Mouse (Mus musculus) liver, postnatal 0 days (tissue): ENCODE results near the gene Mettl15. TPM values are rescaled to one million over a fixed set of nuclear protein-coding genes. Genes with fewer than 3 reads are reported as not detected.

Experiments used
- ATAC-seq: fragments of 200-750 bp; cut with Nextera tagmentation; 2 replicates; pipeline ENCODE4 v1.8.0; 2017; ENCODE audit warnings: mild to moderate bottlenecking, moderate library complexity
- DNase-seq: peaks from one replicate; pipeline ENCODE4 v3.0.0-alpha.2; 2016
- H3K27ac ChIP-seq: fragments of 300-500 bp; sonication (generic); 2 replicates; pipeline ENCODE4 v1.5.1; 2014; ENCODE audit warnings: antibody characterized with exemption, moderate library complexity, mild to moderate bottlenecking, low read depth
- H3K27me3 ChIP-seq: fragments of 300-500 bp; sonication (generic); 2 replicates; pipeline ENCODE4 v1.6.1; 2014; ENCODE audit warnings: low read length, control low read depth, mixed read lengths; ENCODE audit not compliant: insufficient read depth
- H3K36me3 ChIP-seq: fragments of 300-500 bp; sonication (generic); replicated peaks from 2 replicates; pipeline ENCODE4 v1.6.1; 2014; ENCODE audit warnings: mild to moderate bottlenecking, control low read depth, low read length, moderate library complexity, mixed read lengths; ENCODE audit not compliant: insufficient read depth
- H3K4me1 ChIP-seq: fragments of 300-500 bp; sonication (generic); 2 replicates; pipeline ENCODE4 v1.6.1; 2014; ENCODE audit warnings: antibody characterized with exemption, mild to moderate bottlenecking, control low read depth; ENCODE audit not compliant: insufficient read depth
- H3K4me2 ChIP-seq: fragments of 300-500 bp; sonication (generic); 2 replicates; pipeline ENCODE4 v1.6.1; 2014; ENCODE audit warnings: low read depth, mild to moderate bottlenecking, low read length, moderate library complexity, mixed read lengths
- H3K4me3 ChIP-seq: fragments of 300-500 bp; sonication (generic); 2 replicates; pipeline ENCODE4 v1.5.1; 2014; ENCODE audit warnings: low read depth, low read length
- H3K9ac ChIP-seq: fragments of 300-500 bp; sonication (generic); replicated peaks from 2 replicates; pipeline ENCODE4 v1.6.1; 2014; ENCODE audit warnings: mild to moderate bottlenecking, moderate library complexity
- H3K9me3 ChIP-seq: fragments of 300-500 bp; sonication (generic); 2 replicates; pipeline ENCODE4 v1.6.1; 2016; ENCODE audit warnings: mild to moderate bottlenecking, control low read depth, low read length, mixed read lengths
- CTCF ChIP-seq: sonication (generic); IDR thresholded peaks from 2 replicates; pipeline ENCODE4 v1.5.1; 2016; ENCODE audit warnings: antibody characterized with exemption, low read depth
- EP300 ChIP-seq: IDR thresholded peaks from 2 replicates; pipeline ENCODE4 v1.6.1; 2016; ENCODE audit warnings: antibody characterized with exemption, low read depth, mild to moderate bottlenecking
- WGBS: fragments of 180-500 bp; shearing (Covaris S2); extraction: QIAGEN DNeasy Blood & Tissue Kit; methylation state at CpG from one replicate; pipeline ENCODE4 v1.1.7; 2014; ENCODE audit not compliant: insufficient replicate concordance; 5-methylcytosine and 5-hydroxymethylcytosine counted together
- polyA plus RNA-seq: library from polyadenylated mRNA; unstranded; fragments of >200 nt; fragmentation: Nextera tagmentation; extraction: Ambion mirVana; gene quantifications from 2 replicates; pipeline ENCODE4 v1.2.1, GENCODE M21; 2015

Gene Mettl15
- polyA plus RNA-seq, 1 experiment from 2014 or later: 4.1 TPM

DNA sequence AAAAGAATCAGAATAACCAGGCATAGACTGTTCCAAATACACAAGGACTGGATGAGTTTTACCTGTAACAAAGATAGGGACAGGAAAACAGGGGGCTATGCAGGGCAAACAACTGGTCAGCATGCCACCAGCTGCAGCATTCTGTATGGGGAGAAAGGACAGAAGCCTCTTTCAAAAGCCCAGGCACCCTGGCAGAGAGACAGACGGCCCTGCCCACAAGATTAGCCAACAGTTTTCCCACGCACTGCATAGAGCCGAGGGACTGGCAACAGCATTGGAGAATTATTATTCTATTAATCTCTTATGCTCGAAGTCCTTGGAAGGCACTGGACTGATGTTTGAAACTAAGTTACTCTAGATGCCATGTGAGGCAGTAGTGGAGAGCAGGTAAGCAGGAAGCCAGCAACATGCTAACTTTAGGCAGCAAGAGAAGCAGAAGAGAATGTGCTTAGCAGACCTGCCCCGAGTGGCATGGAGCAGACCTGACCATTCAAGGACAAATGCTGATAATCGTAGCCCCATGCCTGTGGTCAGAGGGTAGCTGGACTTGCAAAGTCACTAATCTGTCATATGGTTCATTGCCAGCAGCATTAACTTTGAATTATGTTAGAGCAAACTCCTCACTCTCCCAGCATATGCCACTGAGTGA lies 127.0 kb downstream of the Mettl15 start:
- Histone ChIP-seq H3K36me3 (no peaks in the 10 kb centered on the region), H3K27me3 (no peaks in the 10 kb centered on the region), H3K9me3 (no peaks in the 10 kb centered on the region), H3K4me3 (no peak overlapping the region), H3K9ac (no peak overlapping the region), H3K4me1 (no peaks in the 10 kb centered on the region), H3K4me2 (no peak overlapping the region), H3K27ac (no peak overlapping the region)
- 54% methylated on average over 6 of the region's 6 CpGs for WGBS
- ATAC-seq (no peak), DNase-seq (no peak)
- TF ChIP-seq EP300 (no peak), CTCF (no peak)

DNA sequence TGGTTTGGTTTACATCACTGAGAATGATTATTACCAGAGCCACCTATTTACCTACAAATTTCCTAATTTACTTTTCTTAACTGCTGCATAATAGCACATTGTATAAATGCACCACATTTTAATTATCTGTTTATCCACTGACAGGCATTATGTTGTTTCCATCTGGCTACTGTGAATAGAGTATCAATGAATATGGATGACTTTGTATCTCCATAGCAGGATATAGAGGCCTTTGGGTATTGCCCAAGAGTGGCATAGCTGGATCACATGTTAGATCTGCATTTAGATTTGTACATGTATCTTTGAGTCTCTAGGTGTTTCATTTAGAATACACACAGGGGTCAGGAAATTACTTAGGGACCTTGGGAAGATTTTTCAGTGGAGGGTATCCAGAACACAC lies 133.3 kb downstream of the Mettl15 start:
- Histone ChIP-seq H3K4me3 (no peak overlapping the region), H3K27me3 (no peaks in the 10 kb centered on the region), H3K9me3 (no peaks in the 10 kb centered on the region), H3K9ac (no peak overlapping the region), H3K4me2 (no peak overlapping the region), H3K27ac (no peak overlapping the region), H3K36me3 (no peaks in the 10 kb centered on the region), H3K4me1 (no peaks in the 10 kb centered on the region)
- DNase-seq (no peak), ATAC-seq (no peak)
- TF ChIP-seq CTCF: no peak
- TF ChIP-seq EP300: no peak

DNA sequence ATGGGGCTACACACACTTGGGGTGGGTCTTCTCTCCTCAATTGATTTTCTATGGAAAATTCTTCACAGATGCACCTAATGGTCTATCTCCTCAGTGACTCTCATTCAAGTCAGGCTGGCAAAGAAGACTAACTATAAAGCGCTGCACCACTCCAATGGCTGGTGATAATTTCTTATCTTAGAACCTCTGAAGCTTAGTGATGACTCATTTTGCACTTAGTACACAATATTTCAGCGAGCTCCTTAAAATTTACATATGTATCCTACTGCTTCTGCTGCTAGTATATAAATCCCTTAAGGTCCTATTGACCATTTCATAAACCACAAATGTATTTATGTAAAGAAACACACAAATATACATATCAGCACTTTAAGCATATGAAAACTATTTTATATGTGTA lies 136.1 kb downstream of the Mettl15 start:
- Histone ChIP-seq H3K27ac (no peak overlapping the region), H3K4me3 (no peak overlapping the region), H3K4me1 (no peaks in the 10 kb centered on the region), H3K36me3 (no peaks in the 10 kb centered on the region), H3K27me3 (no peaks in the 10 kb centered on the region), H3K4me2 (no peak overlapping the region), H3K9me3 (no peaks in the 10 kb centered on the region), H3K9ac (no peak overlapping the region)
- ATAC-seq (no peak), DNase-seq (no peak)
- TF ChIP-seq EP300 (no peak), CTCF (no peak)
- 78% methylated on average over 2 of the region's 2 CpGs for WGBS

DNA sequence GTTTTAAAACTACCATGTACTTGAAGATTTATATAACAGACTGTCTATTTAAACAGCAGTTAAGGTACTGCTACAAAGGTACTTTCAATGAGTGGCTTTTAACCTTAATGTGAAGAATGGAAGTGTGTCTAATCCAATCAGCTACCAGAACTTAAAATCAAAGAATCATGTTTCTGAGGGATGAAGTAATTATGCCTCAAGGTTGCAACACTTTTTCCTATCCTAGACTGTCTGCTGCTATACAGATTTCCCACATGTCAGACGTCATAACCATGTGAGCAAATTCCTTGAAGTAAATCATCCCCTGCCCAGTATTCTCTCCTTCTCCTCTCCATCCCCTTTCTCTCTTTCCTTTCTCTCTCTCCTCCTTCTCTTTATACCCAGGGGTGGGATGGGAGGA lies 140.2 kb downstream of the Mettl15 start:
- no peaks in the 10 kb centered on the region for H3K4me1 ChIP-seq
- 57% methylated on average over 1 of the region's 1 CpGs for WGBS
- no peak overlapping the region for H3K4me3 ChIP-seq
- no peak overlapping the region for H3K27ac ChIP-seq
- no peaks in the 10 kb centered on the region for H3K27me3 ChIP-seq
- TF ChIP-seq CTCF: no peak
- no peak for TF ChIP-seq EP300
- no peak for ATAC-seq
- DNase-seq: no peak
- H3K9ac ChIP-seq: no peak overlapping the region
- H3K36me3 ChIP-seq: no peaks in the 10 kb centered on the region
- H3K9me3 ChIP-seq: no peaks in the 10 kb centered on the region
- no peak overlapping the region for H3K4me2 ChIP-seq

DNA sequence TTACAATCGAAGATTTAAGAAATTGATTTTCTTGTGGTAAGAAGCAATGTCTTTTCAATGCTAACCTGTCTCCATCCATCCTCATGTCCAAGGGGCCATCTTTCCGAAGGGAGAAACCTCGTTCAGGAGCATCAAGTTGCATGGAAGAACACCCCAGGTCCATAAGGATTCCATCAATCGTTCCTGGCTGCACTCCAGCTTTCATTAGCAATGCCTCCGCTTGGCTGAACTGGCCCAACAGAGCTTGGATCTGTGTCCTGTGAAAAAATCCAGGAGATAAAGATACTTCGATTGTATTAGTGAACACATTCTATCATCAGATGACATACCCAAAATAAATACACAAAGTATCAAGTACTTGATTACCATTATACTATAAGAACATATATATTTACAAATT lies 143.3 kb downstream of the Mettl15 start:
- Histone ChIP-seq H3K9ac (no peak overlapping the region), H3K4me3 (no peak overlapping the region), H3K9me3 (no peaks in the 10 kb centered on the region), H3K36me3 (no peaks in the 10 kb centered on the region), H3K27me3 (no peaks in the 10 kb centered on the region), H3K4me1 (no peaks in the 10 kb centered on the region), H3K27ac (no peak overlapping the region), H3K4me2 (no peak overlapping the region)
- WGBS: 73% methylated on average over 6 of the region's 6 CpGs
- ATAC-seq (no peak), DNase-seq (no peak)
- no peak for TF ChIP-seq CTCF
- no peak for TF ChIP-seq EP300

DNA sequence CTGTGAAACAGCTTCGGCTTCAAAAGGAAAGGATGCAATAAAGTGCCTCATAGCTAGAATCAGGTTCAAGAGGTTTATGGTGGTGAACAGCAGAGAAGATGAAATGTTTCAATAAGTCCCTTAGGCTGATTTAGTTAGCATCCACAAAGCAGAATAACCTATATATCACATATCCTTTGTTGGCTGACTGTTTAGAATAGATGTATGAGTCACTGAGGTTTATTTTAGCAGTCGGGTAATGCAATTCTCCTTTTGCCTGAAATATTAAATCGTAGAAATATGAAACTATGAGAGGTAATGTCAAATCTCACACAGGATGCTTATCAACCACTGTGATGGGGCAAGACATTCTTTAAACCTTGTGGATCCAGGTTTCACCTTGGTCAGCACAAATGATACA lies 149.8 kb downstream of the Mettl15 start:
- no peak overlapping the region for H3K27ac ChIP-seq
- 88% methylated on average over 3 of the region's 3 CpGs for WGBS
- H3K4me1 ChIP-seq: no peaks in the 10 kb centered on the region
- no peaks in the 10 kb centered on the region for H3K9me3 ChIP-seq
- H3K9ac ChIP-seq: no peak overlapping the region
- ATAC-seq (no peak), DNase-seq (no peak)
- H3K36me3 ChIP-seq: no peaks in the 10 kb centered on the region
- TF ChIP-seq CTCF: no peak
- TF ChIP-seq EP300: no peak
- H3K27me3 ChIP-seq: no peaks in the 10 kb centered on the region
- no peak overlapping the region for H3K4me3 ChIP-seq
- H3K4me2 ChIP-seq: no peak overlapping the region

DNA sequence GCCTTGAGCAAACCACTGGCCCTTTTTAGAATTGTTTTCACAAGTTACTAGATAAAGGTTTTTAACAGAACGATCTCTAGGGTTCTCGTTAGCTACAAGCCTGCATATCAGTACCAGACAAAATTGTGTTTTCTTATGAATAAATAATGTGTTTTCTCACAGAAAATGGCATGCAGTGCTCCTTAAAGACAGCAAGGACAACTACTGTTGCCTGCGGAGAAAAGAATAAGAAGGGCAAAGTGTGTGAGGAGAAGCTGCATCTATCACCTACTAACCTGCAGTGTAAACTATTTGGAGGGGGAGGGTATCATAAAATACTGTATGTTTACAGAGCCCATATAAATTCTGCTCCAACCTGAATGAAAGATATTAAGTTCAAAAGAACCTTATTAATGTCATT lies 150.6 kb downstream of the Mettl15 start:
- no peak for TF ChIP-seq EP300
- no peak for TF ChIP-seq CTCF
- no peak for ATAC-seq

More for the DNA sequence above, 150.6 kb downstream of the Mettl15 start:
- Histone ChIP-seq H3K9ac (no peak overlapping the region), H3K4me3 (no peak overlapping the region), H3K27me3 (no peaks in the 10 kb centered on the region), H3K27ac (no peak overlapping the region), H3K36me3 (no peaks in the 10 kb centered on the region), H3K4me1 (no peaks in the 10 kb centered on the region), H3K9me3 (no peaks in the 10 kb centered on the region), H3K4me2 (no peak overlapping the region)
- no peak for DNase-seq
- WGBS: 83% methylated on average over 3 of the region's 3 CpGs
